Comparison of ENCODE assay signal across 28 mouse cellular contexts in genomic region chr15:67355334-67355733, GRCm38 (mm10).
A peak's percentile ranks its signal among the peaks of the same experiment; 100 is the strongest.
DNase-seq lines count a peak whose midpoint lies in the region; ATAC-seq lines count a peak whose summit lies in the region.
"Had no signal": no experiment of that assay in that cellular context is flagged by ENCODE, and none has a peak within 500 bp of the region (broad histone marks: within the 10 kb centered on the region; RNA-seq: fewer than 3 reads in every experiment).

No protein-coding gene starts in this region.

- peak; percentile 25 for DNase-seq in 416B (ENCODE audit: low read depth)
- DNase-seq in hindbrain, embryonic 10.5 days (ENCODE audit: low spot score), result no peak
- DNase-seq in urinary bladder, postnatal 14 days (ENCODE audit: low spot score), result no peak
- no peak for DNase-seq in layer of hippocampus, postnatal 10 days (ENCODE audit: low spot score in 2 of 2)
- DNase-seq: adrenal gland, adult 8-10 months; adrenal gland, postnatal 25 days; B cell, adult 2 months; cerebellum, adult 11 months; cerebellum, adult 18-20 months; cerebellum, adult 8-10 months; cerebellum, adult 9-11 months; cerebellum, postnatal 14 days; cerebellum, postnatal 36 days; embryo, embryonic 11 days had no signal

- H3K4me3 ChIP-seq in hindbrain, embryonic 10.5 days, result no peak overlapping the region
- H3K4me3 ChIP-seq: embryonic facial prominence, embryonic 13.5 days; embryonic facial prominence, embryonic 15.5 days; erythroblast, embryonic 14.5 days; forebrain, embryonic 10.5 days; forebrain, embryonic 12.5 days had no signal

- no peaks in the 10 kb centered on the region for H3K27me3 ChIP-seq in hindbrain, embryonic 10.5 days (ENCODE audit: insufficient read depth, poor library complexity, severe bottlenecking)
- H3K27me3 ChIP-seq: CH12.LX; embryonic facial prominence, embryonic 13.5 days; embryonic facial prominence, embryonic 15.5 days; forebrain, embryonic 12.5 days; Patski had no signal

- H3K4me1 ChIP-seq in hindbrain, embryonic 10.5 days (replicated peaks), result no peaks in the 10 kb centered on the region
- H3K4me1 ChIP-seq: embryonic facial prominence, embryonic 13.5 days; embryonic facial prominence, embryonic 15.5 days; forebrain, embryonic 10.5 days; forebrain, embryonic 12.5 days had no signal

- H3K9me3 ChIP-seq in hindbrain, embryonic 10.5 days, result no peaks in the 10 kb centered on the region
- H3K9me3 ChIP-seq: embryonic facial prominence, embryonic 13.5 days; embryonic facial prominence, embryonic 15.5 days; forebrain, embryonic 10.5 days; forebrain, embryonic 12.5 days; G1E had no signal

- H3K27ac ChIP-seq in hindbrain, embryonic 10.5 days, result no peak overlapping the region
- H3K27ac ChIP-seq: embryonic facial prominence, embryonic 13.5 days; embryonic facial prominence, embryonic 15.5 days; forebrain, embryonic 10.5 days; forebrain, embryonic 12.5 days had no signal

- H3K36me3 ChIP-seq in hindbrain, embryonic 10.5 days, result no peaks in the 10 kb centered on the region
- H3K36me3 ChIP-seq: embryonic facial prominence, embryonic 13.5 days; embryonic facial prominence, embryonic 15.5 days; forebrain, embryonic 10.5 days; forebrain, embryonic 12.5 days; G1E had no signal

- peak; percentile 86 for ATAC-seq in granulocyte monocyte progenitor cell, adult 5-6 weeks (replicated peaks; ENCODE audit: poor library complexity, severe bottlenecking)
- ATAC-seq in megakaryocyte progenitor cell, adult 5-6 weeks (replicated peaks; ENCODE audit: poor library complexity), result peak; percentile 72
- ATAC-seq: activated CD4-positive, CD25-positive, alpha-beta regulatory T cell, adult 4 months; CD4-positive, CD25-positive, alpha-beta regulatory T cell, adult 4 months; forebrain, embryonic 14.5 days; forebrain, embryonic 16.5 days had no signal
